Mouse (Mus musculus) bone marrow, adult 2 months (tissue): ENCODE measurements around the gene Slc19a2. TPM values are rescaled to one million over a fixed set of nuclear protein-coding genes. Genes with fewer than 3 reads are reported as not detected.

Experiments
- H3K27ac ChIP-seq: fragments of 200-500 bp; 2 replicates; pipeline ENCODE4 v1.5.1; 2012; ENCODE audit warnings: low read depth, mild to moderate bottlenecking, control low read depth, inconsistent platforms, low read length; ENCODE audit not compliant: control insufficient read depth, poor library complexity, insufficient read depth
- H3K4me1 ChIP-seq: fragments of 200-500 bp; 2 replicates; pipeline ENCODE4 v1.6.1; 2011; ENCODE audit warnings: low read length; ENCODE audit not compliant: control insufficient read depth, insufficient read depth
- H3K4me3 ChIP-seq: fragments of 200-500 bp; replicated peaks from 2 replicates; pipeline ENCODE3; 2011; ENCODE audit warnings: mild to moderate bottlenecking, low read depth, low read length, control low read depth; ENCODE audit not compliant: control insufficient read depth
- CTCF ChIP-seq: fragments of 200-500 bp; IDR thresholded peaks from 2 replicates; pipeline ENCODE4 v1.5.1; 2011; ENCODE audit warnings: low read length, control low read depth; ENCODE audit not compliant: control insufficient read depth, insufficient read depth
- POLR2A ChIP-seq: fragments of 200-500 bp; IDR thresholded peaks from 2 replicates; pipeline ENCODE4 v1.6.1; 2011; ENCODE audit warnings: low read depth, mild to moderate bottlenecking, control low read depth, low read length, borderline replicate concordance; ENCODE audit not compliant: control insufficient read depth
- WGBS: fragments of 180-500 bp; shearing (Covaris S2); methylation state at CpG from one replicate; pipeline ENCODE4 v1.1.7; 2018; 5-methylcytosine and 5-hydroxymethylcytosine counted together
- polyA plus RNA-seq: library from polyadenylated mRNA; stranded (reverse); fragments of >200 nt; gene quantifications from 2 replicates; pipeline ENCODE4 v1.2.4, GENCODE M21; 2011; ENCODE audit warnings: low replicate concordance; ENCODE audit not compliant: missing spikeins, insufficient read depth, insufficient read length

Slc19a2 gene
- polyA plus RNA-seq, 1 experiment: 8.8 TPM

GRCm38 (mm10) chr1:164242809-164243208 lies 6.0 kb upstream of the Slc19a2 start:
- WGBS: 78% methylated on average over 8 of the region's 8 CpGs

GRCm38 (mm10) chr1:164247442-164247841 lies 1.4 kb upstream of the Slc19a2 start:
- 70% methylated on average over 8 of the region's 8 CpGs for WGBS
- peaks cover 2% of the 10 kb centered on the region for H3K4me1 ChIP-seq
- no peak overlapping the region for H3K4me3 ChIP-seq
- TF ChIP-seq CTCF (no peak), POLR2A (no peak)
- no peak overlapping the region for H3K27ac ChIP-seq

More at GRCm38 (mm10) chr1:164242809-164243208, 6.0 kb upstream of the Slc19a2 start:
- no peak overlapping the region for H3K27ac ChIP-seq
- peaks cover 1% of the 10 kb centered on the region for H3K4me1 ChIP-seq
- no peak overlapping the region for H3K4me3 ChIP-seq
- no peak for TF ChIP-seq CTCF
- TF ChIP-seq POLR2A: no peak

DNA sequence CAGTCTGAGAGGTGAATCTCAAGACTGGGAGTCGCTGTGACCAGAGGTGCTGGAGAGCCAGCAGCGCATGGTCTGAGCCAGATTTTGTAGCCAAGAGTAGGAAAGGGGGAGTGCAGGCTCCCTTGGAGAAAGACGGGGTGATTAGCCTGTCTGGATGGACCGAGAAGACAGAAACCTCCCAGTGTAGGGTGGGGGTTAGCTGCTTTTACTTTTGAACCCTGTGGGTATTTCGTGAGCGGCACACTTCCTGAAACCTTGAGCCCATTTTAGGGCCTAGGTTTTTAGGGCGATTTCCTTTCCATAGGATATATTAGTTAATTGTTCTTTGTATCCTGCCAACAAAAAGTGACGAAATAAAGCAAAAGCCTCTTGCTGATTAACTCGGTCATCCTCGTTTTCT lies 875 bp upstream of the Slc19a2 start:
- Histone ChIP-seq H3K27ac (0 out of 2 replicates have a peak overlapping the region, but pooled peaks have one; percentile 11), H3K4me1 (peaks cover 2% of the 10 kb centered on the region), H3K4me3 (peak overlapping the region; percentile 5)
- WGBS: 15% methylated on average over 10 of the region's 10 CpGs
- TF ChIP-seq CTCF (no peak), POLR2A (no peak)

GRCm38 (mm10) chr1:164249332-164249711 lies 476 bp downstream of the Slc19a2 start:
- peak overlapping the region; percentile 80; the same call in 1 of the 2 replicates for H3K27ac ChIP-seq
- peak overlapping the region; percentile 87 for H3K4me3 ChIP-seq
- under 1% methylated on average over 33 of the region's 33 CpGs for WGBS
- TF ChIP-seq CTCF (no peak), POLR2A (no peak)
- H3K4me1 ChIP-seq: peaks cover 2% of the 10 kb centered on the region

GRCm38 (mm10) chr1:164250391-164251150 lies 1.7 kb downstream of the Slc19a2 start:
- TF ChIP-seq CTCF (no peak), POLR2A (no peak)
- Histone ChIP-seq H3K4me1 (peaks cover 2% of the 10 kb centered on the region), H3K27ac (no peak overlapping the region), H3K4me3 (no peak overlapping the region)
- 52% methylated on average over 8 of the region's 8 CpGs for WGBS

DNA sequence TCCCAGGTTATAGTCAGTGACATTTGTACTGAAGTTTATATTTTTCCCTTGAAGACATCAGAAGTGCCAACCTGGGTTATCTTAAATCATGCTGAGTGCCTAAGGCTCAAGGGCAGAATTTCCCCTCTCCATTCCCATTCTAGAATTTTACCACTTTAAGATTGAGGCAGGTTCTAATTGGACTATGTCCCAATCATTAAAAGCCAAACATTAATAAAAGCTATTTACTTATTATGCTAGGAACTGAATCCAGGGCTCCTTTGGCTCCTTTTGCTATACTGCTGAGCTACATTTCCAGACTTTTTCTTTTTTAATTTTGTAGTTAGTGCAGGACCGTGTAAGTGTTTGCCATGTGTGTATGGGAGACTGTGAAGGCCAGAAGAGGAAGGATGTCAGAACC lies 2.6 kb downstream of the Slc19a2 start:
- TF ChIP-seq CTCF (no peak), POLR2A (no peak)
- Histone ChIP-seq H3K4me3 (no peak overlapping the region), H3K27ac (no peak overlapping the region), H3K4me1 (peaks cover 2% of the 10 kb centered on the region)
- WGBS: 89% methylated on average over 1 of the region's 1 CpGs

GRCm38 (mm10) chr1:164252551-164252950 lies 3.7 kb downstream of the Slc19a2 start:
- H3K27ac ChIP-seq: no peak overlapping the region
- H3K4me1 ChIP-seq: peaks cover 2% of the 10 kb centered on the region
- 91% methylated on average over 5 of the region's 5 CpGs for WGBS
- no peak overlapping the region for H3K4me3 ChIP-seq
- TF ChIP-seq CTCF (no peak), POLR2A (no peak)

- no peak overlapping the region for H3K27ac ChIP-seq
- no peak for TF ChIP-seq POLR2A
- no peak for TF ChIP-seq CTCF
- 65% methylated on average over 3 of the region's 3 CpGs for WGBS
- no peaks in the 10 kb centered on the region; the same call in 1 of the 2 replicates for H3K4me1 ChIP-seq
- H3K4me3 ChIP-seq: no peak overlapping the region
These were observed 6.0 kb downstream of the Slc19a2 start for GRCm38 (mm10) chr1:164254836-164255235.
